Mouse (Mus musculus) brain, embryonic 14.5 days (tissue): ENCODE measurements around the gene Wwc2. TPM values are rescaled to one million over a fixed set of nuclear protein-coding genes. Genes with fewer than 3 reads are reported as not detected.
"Not testable (repeated sequence)": the region's sequence is repeated elsewhere in the genome, so short reads cannot be mapped to it uniquely, and the experiment has no call there.

ENCODE experiments used
- DNase-seq: peaks from one replicate; pipeline ENCODE4 v3.0.0-alpha.2; 2011; ENCODE audit warnings: low read depth
- CTCF ChIP-seq: fragments of 200-500 bp; IDR thresholded peaks from 2 replicates; pipeline ENCODE4 v1.5.1; 2012; ENCODE audit warnings: inconsistent platforms, mild to moderate bottlenecking, moderate library complexity, borderline replicate concordance; ENCODE audit not compliant: insufficient read depth, insufficient read length; ENCODE audit errors: extremely low read depth
- POLR2A ChIP-seq: fragments of 200-500 bp; IDR thresholded peaks from 2 replicates; pipeline ENCODE4 v1.6.1; 2012; ENCODE audit warnings: mild to moderate bottlenecking, inconsistent platforms, borderline replicate concordance; ENCODE audit not compliant: poor library complexity, insufficient read depth, insufficient read length, severe bottlenecking; ENCODE audit errors: extremely low read depth
- polyA plus RNA-seq: library from polyadenylated mRNA; depleted of rRNA; stranded (reverse); fragments of >200 nt; gene quantifications from 2 replicates; pipeline ENCODE4 v1.2.3, GENCODE M21; 2012

Wwc2 gene
- polyA plus RNA-seq, 1 experiment: 6.8 TPM

GRCm38 (mm10) chr8:47843651-47844050, 147.1 kb downstream of the Wwc2 start:
- no peak for DNase-seq

GRCm38 (mm10) chr8:47843063-47843462, 147.7 kb downstream of the Wwc2 start:
- no peak for DNase-seq
- TF ChIP-seq CTCF (peak; percentile 17; the same call in 1 of the 2 replicates), POLR2A (no peak)

More at GRCm38 (mm10) chr8:47843651-47844050, 147.1 kb downstream of the Wwc2 start:
- no peak for TF ChIP-seq POLR2A
- TF ChIP-seq CTCF: no peak

GRCm38 (mm10) chr8:47833944-47834343, 156.8 kb downstream of the Wwc2 start:
- no peak for TF ChIP-seq CTCF
- no peak for TF ChIP-seq POLR2A
- no peak for DNase-seq

- no peak for DNase-seq
- TF ChIP-seq POLR2A: no peak
- TF ChIP-seq CTCF: no peak
Observed at GRCm38 (mm10) chr8:47832616-47833015, 158.1 kb downstream of the Wwc2 start.

GRCm38 (mm10) chr8:47826911-47827310, 163.8 kb downstream of the Wwc2 start:
- no peak for DNase-seq
- TF ChIP-seq CTCF: no peak
- TF ChIP-seq POLR2A: no peak

GRCm38 (mm10) chr8:47825596-47825995, 165.1 kb downstream of the Wwc2 start:
- TF ChIP-seq POLR2A (no peak), CTCF (no peak)
- DNase-seq: no peak

- TF ChIP-seq CTCF (no peak), POLR2A (no peak)
Observed at GRCm38 (mm10) chr8:47824182-47824581, 166.5 kb downstream of the Wwc2 start, which contains the start of gene Cldn22. Cldn22 (plus strand) TSS chr8:47824482.

GRCm38 (mm10) chr8:47823777-47824176, 166.9 kb downstream of the Wwc2 start:
- DNase-seq: peak; percentile 38
- no peak for TF ChIP-seq POLR2A
- TF ChIP-seq CTCF: no peak

More at GRCm38 (mm10) chr8:47824182-47824581, 166.5 kb downstream of the Wwc2 start, which contains the start of gene Cldn22:
- peak; percentile 50 for DNase-seq

- DNase-seq: not testable (repeated sequence)
Observed at GRCm38 (mm10) chr8:47822541-47822940, 168.2 kb downstream of the Wwc2 start.

GRCm38 (mm10) chr8:47821843-47822242, 168.9 kb downstream of the Wwc2 start, which contains the start of gene Cldn24:
Cldn24 (plus strand) TSS chr8:47822143.
- DNase-seq: no peak
- no peak for TF ChIP-seq CTCF
- TF ChIP-seq POLR2A: no peak

- TF ChIP-seq CTCF (no peak), POLR2A (no peak)
- no peak for DNase-seq
Observed at GRCm38 (mm10) chr8:47820914-47821772, 169.6 kb downstream of the Wwc2 start.

- DNase-seq: no peak
- TF ChIP-seq POLR2A (no peak), CTCF (no peak)
Observed at GRCm38 (mm10) chr8:47819034-47819433, 171.7 kb downstream of the Wwc2 start.

GRCm38 (mm10) chr8:47811221-47811620, 179.5 kb downstream of the Wwc2 start:
- TF ChIP-seq CTCF (no peak), POLR2A (no peak)
- no peak for DNase-seq
